Mouse (Mus musculus): ENCODE data around the gene Ptprg.
"Not testable (repeated sequence)": the region's sequence is repeated elsewhere in the genome, so short reads cannot be mapped to it uniquely, and the experiment has no call there.

Ptprg gene

DNA sequence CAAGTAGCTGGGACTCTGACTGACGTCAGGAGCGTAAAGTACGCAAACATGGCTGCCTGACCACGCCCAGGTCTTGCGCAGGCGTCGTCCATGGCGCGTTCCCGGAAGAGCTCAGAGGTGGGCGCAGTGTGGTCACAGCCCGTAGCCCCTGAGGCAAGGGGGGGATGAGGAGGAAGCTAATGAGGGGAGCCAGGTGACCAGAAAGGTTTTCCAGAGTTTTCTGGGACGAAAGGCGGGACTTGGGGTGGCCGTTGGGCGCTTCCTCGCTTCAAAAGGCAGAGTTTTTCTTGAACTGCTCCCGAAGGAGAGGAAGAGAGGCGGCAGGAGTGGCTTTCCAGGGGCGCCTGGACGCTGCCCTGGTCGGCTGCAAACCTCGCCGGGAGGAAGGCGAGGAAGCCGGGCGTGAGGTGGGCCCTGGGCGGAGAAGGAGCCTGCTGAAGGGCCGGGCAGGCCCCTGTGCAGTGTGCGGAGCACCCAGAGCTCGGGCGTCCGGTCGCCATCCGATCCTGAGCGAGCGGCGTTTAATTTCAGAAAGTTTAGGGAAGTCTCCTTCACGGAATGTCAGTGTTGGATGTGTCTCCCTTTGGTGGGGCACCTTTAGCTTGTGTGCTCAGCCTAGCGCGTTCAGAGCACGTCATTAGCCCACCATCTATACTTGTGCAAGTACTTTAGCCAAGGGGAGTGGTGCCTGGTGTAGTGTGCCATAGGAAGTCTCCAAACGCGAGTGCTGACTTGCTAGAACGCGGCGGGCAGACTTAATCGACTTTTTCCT, 731.0 kb downstream of the Ptprg start, which contains the start of gene 3830406C13Rik:
3830406C13Rik (plus strand) TSS at position 33 of the 772 bp plus-strand sequence.
- peak; percentile 86 to 91 for DNase-seq

DNA sequence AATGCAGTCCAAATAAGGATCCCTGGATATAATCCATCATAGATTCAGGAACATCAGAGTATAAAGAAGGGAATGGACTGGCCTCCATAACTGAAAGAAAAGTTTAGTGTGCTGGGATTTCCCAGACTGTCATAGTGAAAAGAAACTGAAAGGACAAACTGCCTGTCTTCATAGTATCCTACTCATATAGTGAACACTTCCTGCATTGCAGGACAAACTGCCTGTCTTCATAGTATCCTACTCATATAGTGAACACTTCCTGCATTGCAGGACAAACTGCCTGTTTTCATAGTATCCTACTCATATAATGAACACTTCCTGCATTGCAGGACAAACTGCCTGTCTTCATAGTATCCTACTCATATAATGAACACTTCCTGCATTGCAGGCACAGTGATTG, 736.4 kb downstream of the Ptprg start:
- not testable (repeated sequence) for DNase-seq
